Mouse (Mus musculus): ENCODE data around the gene Hmg20a.

The Hmg20a gene

GRCm38 (mm10) chr9:56527951-56528350, 109.5 kb downstream of the Hmg20a start:
- DNase-seq (ENCODE audit: low spot score in 2 of 2), result no peak

DNA sequence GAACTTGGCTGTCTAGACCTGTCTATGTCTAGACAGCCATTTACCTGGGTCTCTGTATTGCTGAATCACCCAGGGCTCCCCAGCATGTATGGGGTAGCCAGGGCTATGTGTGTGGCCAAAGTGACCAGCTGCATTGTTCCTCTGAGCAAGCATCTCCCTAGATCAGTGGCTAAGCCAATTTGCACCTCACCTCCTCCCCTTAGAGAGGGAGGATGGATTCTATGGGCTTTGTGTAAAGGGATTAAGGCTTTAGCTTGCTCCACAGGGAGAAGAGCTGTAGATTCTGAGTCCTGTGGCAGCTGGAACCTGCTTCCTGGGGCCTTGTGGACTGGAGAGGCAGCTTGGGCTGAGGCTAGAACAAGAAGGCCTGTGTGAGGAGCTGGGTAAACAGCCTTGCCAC, 113.6 kb downstream of the Hmg20a start:
- DNase-seq (ENCODE audit: low spot score in 2 of 2), result no peak

- no peak for DNase-seq (ENCODE audit: low spot score in 2 of 2)
Measured at GRCm38 (mm10) chr9:56533916-56534315, 115.5 kb downstream of the Hmg20a start.

DNA sequence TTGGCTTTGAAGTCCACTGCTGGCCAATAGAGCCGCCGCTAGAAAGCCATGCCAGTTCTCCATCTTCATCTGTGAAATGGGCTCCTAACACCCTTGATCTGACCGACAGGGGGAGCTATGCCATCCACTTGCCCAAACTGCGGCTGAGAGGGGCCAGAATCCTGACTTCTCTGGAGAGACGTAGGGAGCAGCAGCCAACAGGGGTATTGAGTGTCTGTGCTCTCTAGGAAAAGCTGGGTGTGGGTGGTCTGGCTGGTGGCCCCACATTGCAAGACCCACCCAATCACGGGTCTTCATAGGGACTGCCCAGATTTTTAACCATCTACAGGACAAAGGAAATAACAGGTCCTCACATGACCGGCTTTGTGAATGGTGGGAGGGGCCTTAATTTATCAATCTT, 116.3 kb downstream of the Hmg20a start:
- DNase-seq (ENCODE audit: low spot score in 2 of 2), result no peak

- DNase-seq (ENCODE audit: low spot score in 2 of 2), result no peak
Measured at GRCm38 (mm10) chr9:56535361-56535760, 117.0 kb downstream of the Hmg20a start.

GRCm38 (mm10) chr9:56540051-56540450, 121.6 kb downstream of the Hmg20a start:
- DNase-seq (ENCODE audit: low spot score in 2 of 2), result no peak

DNA sequence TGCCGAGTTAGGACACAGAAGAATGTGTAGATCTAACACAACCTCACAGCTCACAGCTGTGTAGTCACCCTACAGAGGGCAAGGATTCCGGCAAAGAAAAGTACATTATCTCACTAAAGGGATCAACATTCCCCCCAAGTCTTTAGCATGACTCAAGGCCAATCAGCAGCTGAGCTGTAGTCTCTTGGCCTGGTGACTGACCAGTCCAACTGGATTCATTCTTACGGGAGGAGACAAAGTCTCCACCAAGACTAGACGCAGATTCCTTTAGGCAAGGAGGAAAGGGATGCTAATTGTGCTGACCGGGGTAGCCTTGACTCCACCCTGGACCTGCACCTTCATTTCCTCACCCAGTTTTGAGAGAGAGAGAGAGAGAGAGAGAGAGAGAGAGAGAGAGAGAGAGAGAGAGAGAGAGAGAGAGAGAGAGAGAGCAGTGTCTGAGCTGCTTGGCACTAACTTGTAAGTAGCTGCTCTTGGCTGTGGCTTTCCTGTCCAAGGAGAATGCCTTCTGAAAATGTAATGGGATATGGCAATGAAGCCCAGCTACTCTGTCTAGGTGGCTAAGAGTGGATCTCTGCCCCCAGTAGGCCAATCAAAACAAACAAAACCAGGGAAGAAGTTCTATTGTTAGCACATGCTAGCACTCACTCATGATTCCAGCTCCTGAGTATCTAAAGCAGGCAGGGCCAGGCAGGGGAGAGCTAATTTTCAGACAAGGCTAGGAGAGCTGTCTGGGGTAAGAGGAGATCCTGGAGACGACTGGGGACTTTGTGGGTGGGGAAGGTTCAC, 126.5 kb downstream of the Hmg20a start:
- DNase-seq (ENCODE audit: low spot score in 2 of 2), result no peak
